Mouse (Mus musculus): Measurements from ENCODE around the gene Olfr1394. TPM values are rescaled to one million over a fixed set of nuclear protein-coding genes. Genes with fewer than 3 reads are reported as not detected.

Olfr1394 gene
- total RNA-seq, 1 experiment from 2014 or later = not detected

Other genes starting within 250 kb of the Olfr1394 start
- 18.5 and 32.5 TPM in 2 replicates for gene Psme2b, start 208.2 kb upstream of the Olfr1394 start, total RNA-seq (2017)
- 3.4 and 4.8 TPM in 2 replicates for gene Olfr56, start 175.5 kb upstream of the Olfr1394 start, total RNA-seq (2017)
- 17.8 and 23.8 TPM in 2 replicates for gene 9930111J21Rik1, start 175.0 kb upstream of the Olfr1394 start, total RNA-seq (2017)
- gene Gm12185, start 162.2 kb upstream of the Olfr1394 start, total RNA-seq (2017) = 39.1 and 57.5 TPM in 2 replicates
- 118 TPM in 2 replicates for gene Tgtp1, start 160.2 kb upstream of the Olfr1394 start, total RNA-seq (2017)
- gene 9930111J21Rik2, start 103.1 kb upstream of the Olfr1394 start, total RNA-seq (2017) = 35.6 and 56.0 TPM in 2 replicates
- 551 and 622 TPM in 2 replicates for gene Tgtp2, start 90.2 kb upstream of the Olfr1394 start, total RNA-seq (2017)
- gene Ifi47, start 77.8 kb upstream of the Olfr1394 start, total RNA-seq (2017) = 57.2 and 82.0 TPM in 2 replicates
- gene Olfr1396, start 39.5 kb upstream of the Olfr1394 start, total RNA-seq (2017) = not detected in 2 replicates
- gene Olfr1395, start 12.1 kb upstream of the Olfr1394 start, total RNA-seq (2017) = not detected in 2 replicates
- 6.8 and 8.8 TPM in 2 replicates for gene Btnl9, start 32.8 kb downstream of the Olfr1394 start, total RNA-seq (2017)
- gene Zfp62, start 48.9 kb downstream of the Olfr1394 start, total RNA-seq (2017) = 144 and 155 TPM in 2 replicates
- gene Mgat1, start 89.8 kb downstream of the Olfr1394 start, total RNA-seq (2017) = 50.9 and 100 TPM in 2 replicates
- gene Olfr1393, start 123.9 kb downstream of the Olfr1394 start, total RNA-seq (2017) = not detected in 2 replicates
- gene Olfr1392, start 130.9 kb downstream of the Olfr1394 start, total RNA-seq (2017) = not detected in 2 replicates
- not detected in 2 replicates for gene Olfr10, start 150.4 kb downstream of the Olfr1394 start, total RNA-seq (2017)
- not detected in 2 replicates for gene Olfr1391, start 168.4 kb downstream of the Olfr1394 start, total RNA-seq (2017)
- not detected in 2 replicates for gene Olfr1390, start 180.8 kb downstream of the Olfr1394 start, total RNA-seq (2017)

All from hematopoietic stem cell, adult 5-6 weeks (primary cell).